Mouse (Mus musculus) neural tube, embryonic 11.5 days (tissue): ENCODE measurements around the gene 4930467E23Rik. TPM values are rescaled to one million over a fixed set of nuclear protein-coding genes. Genes with fewer than 3 reads are reported as not detected.
"Not testable (repeated sequence)": the region's sequence is repeated elsewhere in the genome, so short reads cannot be mapped to it uniquely, and the experiment has no call there.

Source experiments
- ATAC-seq: fragments of 200-750 bp; cut with Nextera tagmentation; 2 replicates; pipeline ENCODE4 v1.8.0; 2017; ENCODE audit warnings: moderate number of reproducible peaks, mild to moderate bottlenecking, moderate TSS enrichment, moderate library complexity; ENCODE audit not compliant: insufficient read depth, low FRiP score, low TSS enrichment
- DNase-seq: peaks from one replicate; pipeline ENCODE4 v3.0.0-alpha.2; 2015; ENCODE audit warnings: low spot score
- H3K27ac ChIP-seq: fragments of 300-500 bp; sonication (generic); 2 replicates; pipeline ENCODE4 v1.5.1; 2014; ENCODE audit warnings: low read depth, mild to moderate bottlenecking, low read length
- H3K27me3 ChIP-seq: fragments of 300-500 bp; sonication (generic); 2 replicates; pipeline ENCODE4 v1.6.1; 2014; ENCODE audit warnings: mild to moderate bottlenecking, low read length, mixed read lengths; ENCODE audit not compliant: control insufficient read depth, insufficient read depth
- H3K36me3 ChIP-seq: fragments of 300-500 bp; sonication (generic); 2 replicates; pipeline ENCODE4 v1.6.1; 2014; ENCODE audit warnings: mild to moderate bottlenecking, low read length, moderate library complexity, mixed read lengths; ENCODE audit not compliant: control insufficient read depth, insufficient read depth
- H3K4me1 ChIP-seq: fragments of 300-500 bp; sonication (generic); 2 replicates; pipeline ENCODE4 v1.6.1; 2014; ENCODE audit warnings: low read length, mixed read lengths; ENCODE audit not compliant: control insufficient read depth, insufficient read depth
- H3K4me2 ChIP-seq: fragments of 300-500 bp; sonication (generic); 2 replicates; pipeline ENCODE4 v1.6.1; 2014; ENCODE audit warnings: low read depth, mild to moderate bottlenecking, moderate library complexity
- H3K4me3 ChIP-seq: fragments of 300-500 bp; sonication (generic); 2 replicates; pipeline ENCODE4 v1.5.1; 2014; ENCODE audit warnings: low read depth, low read length
- H3K9ac ChIP-seq: fragments of 300-500 bp; sonication (generic); 2 replicates; pipeline ENCODE4 v1.6.1; 2014; ENCODE audit warnings: mild to moderate bottlenecking, low read length
- H3K9me3 ChIP-seq: fragments of 300-500 bp; sonication (generic); 2 replicates; pipeline ENCODE4 v1.6.1; 2016; ENCODE audit warnings: low read length; ENCODE audit not compliant: control insufficient read depth
- WGBS: fragments of 180-500 bp; shearing (Covaris S2); extraction: QIAGEN DNeasy Blood & Tissue Kit; methylation state at CpG from one replicate; pipeline ENCODE4 v1.1.7; 2014; 5-methylcytosine and 5-hydroxymethylcytosine counted together
- polyA plus RNA-seq: library from polyadenylated mRNA; unstranded; fragments of >200 nt; fragmentation: Nextera tagmentation; extraction: Ambion mirVana; gene quantifications from 2 replicates; pipeline ENCODE4 v1.2.1, GENCODE M21; 2014

The 4930467E23Rik gene
- polyA plus RNA-seq, 1 experiment from 2014 or later, result not detected

DNA sequence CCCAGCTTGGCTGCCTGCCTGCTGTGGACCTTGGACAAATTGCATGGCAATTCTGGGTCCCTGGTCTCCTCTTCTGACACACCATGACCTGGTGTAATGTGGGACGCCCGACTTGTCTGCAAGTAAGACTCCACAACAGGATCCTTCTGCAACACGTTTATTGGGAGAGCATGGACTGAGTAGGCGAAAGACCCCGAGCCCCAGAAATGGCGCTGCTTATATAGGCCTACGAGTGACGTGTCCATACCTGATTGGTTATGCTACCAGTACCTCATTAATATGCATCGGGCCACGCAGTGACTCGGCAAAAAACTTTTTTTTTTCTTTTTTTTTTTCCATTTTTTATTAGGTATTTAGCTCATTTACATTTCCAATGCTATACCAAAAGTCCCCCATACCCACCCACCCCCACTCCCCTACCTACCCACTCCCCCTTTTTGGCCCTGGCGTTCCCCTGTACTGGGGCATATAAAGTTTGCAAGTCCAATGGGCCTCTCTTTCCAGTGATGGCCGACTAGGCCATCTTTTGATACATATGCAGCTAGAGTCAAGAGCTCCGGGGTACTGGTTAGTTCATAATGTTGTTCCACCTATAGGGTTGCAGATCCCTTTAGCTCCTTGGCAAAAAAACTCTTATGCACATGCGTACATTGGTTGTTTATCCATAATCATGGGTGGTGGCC lies 21.5 kb upstream of the 4930467E23Rik start:
- not testable (repeated sequence) for H3K9ac ChIP-seq, H3K4me2 ChIP-seq, H3K36me3 ChIP-seq, H3K9me3 ChIP-seq, H3K27me3 ChIP-seq, DNase-seq, H3K4me3 ChIP-seq, H3K4me1 ChIP-seq, H3K27ac ChIP-seq
- 83% methylated on average over 13 of the region's 15 CpGs for WGBS
- ATAC-seq, result peak; percentile 70

DNA sequence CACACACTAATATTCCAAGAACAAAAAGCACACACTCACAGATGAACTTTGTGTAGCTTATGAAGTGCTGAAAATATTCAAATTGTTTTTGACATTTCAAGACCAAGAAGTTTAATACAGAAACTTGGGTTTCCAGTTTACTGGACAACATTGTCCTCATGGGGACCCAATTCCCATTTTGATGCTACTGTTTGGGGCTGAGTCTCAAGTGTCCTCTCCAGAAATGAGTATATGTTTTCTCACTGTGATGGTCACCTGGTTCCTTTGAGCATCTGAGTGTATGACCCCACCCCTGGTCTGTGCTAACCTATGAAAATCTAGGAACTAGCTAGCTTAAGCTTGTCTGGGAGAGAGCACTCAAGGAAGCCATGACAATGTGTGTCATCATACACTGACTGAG lies 20.4 kb upstream of the 4930467E23Rik start:
- not testable (repeated sequence) for DNase-seq, H3K27ac ChIP-seq, H3K9me3 ChIP-seq, H3K4me2 ChIP-seq, H3K4me1 ChIP-seq, H3K4me3 ChIP-seq, H3K36me3 ChIP-seq, ATAC-seq, H3K27me3 ChIP-seq, H3K9ac ChIP-seq

DNA sequence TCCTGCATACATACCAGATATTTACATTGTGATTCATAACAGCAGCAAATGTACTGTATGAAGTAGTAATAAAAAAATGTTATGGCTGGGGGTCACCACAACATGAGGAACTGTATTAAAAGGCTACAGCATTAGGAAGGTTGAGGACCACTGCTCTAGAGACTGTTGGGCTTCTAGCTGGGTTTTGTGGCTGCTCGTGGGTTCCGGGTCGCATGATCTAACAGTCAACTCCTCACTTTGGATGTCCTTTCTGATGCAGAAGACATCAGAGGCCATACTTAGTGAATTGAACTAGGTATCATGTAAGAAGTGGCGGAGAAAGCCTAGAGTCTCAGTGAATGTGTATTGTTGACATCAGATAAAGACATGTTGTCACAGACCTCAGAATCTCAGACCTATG lies 19.9 kb upstream of the 4930467E23Rik start:
- WGBS, result 91% methylated on average over 4 of the region's 4 CpGs
- H3K4me2 ChIP-seq, H3K4me1 ChIP-seq, H3K36me3 ChIP-seq, DNase-seq, H3K4me3 ChIP-seq, H3K27ac ChIP-seq, H3K27me3 ChIP-seq, H3K9ac ChIP-seq, H3K9me3 ChIP-seq, ATAC-seq: not testable (repeated sequence)

DNA sequence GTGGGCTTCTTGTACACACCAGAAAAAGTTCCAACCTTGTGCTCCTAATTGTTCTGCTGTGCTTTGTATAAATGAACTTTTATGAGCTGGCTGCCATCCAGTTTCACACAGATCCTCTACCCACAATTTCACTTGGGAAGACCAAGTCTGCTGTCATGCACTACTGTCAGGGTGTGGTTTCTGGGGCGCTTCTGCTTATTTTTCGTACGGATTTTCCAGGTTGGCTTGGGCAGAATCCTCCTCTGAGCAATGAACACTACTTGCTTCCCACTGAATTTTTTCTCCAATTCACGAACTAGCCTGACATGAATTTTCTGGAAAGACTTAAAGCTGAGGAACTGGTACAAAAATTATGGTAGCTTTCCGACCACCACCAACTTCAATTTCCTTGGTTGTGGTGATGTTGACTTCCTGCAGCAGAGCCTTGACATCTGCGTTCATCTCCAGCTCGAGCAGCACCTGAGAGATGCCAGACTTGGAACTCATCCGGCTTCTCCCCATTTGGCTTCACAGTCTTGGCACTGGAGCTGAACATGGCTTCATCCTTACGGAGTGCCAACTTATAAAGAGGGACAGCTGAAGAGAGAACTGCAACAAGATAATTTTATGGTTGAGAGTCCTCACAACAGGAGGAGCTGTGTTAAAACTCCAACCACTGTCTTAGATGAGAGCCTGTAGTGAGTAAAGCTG lies 18.1 kb upstream of the 4930467E23Rik start:
- H3K27ac ChIP-seq, H3K36me3 ChIP-seq, H3K4me1 ChIP-seq, DNase-seq, H3K4me3 ChIP-seq, H3K9me3 ChIP-seq, H3K4me2 ChIP-seq, H3K9ac ChIP-seq, H3K27me3 ChIP-seq: not testable (repeated sequence)
- ATAC-seq, result peak; percentile 58; the same call in 1 of the 2 replicates
- 91% methylated on average over 5 of the region's 9 CpGs for WGBS

DNA sequence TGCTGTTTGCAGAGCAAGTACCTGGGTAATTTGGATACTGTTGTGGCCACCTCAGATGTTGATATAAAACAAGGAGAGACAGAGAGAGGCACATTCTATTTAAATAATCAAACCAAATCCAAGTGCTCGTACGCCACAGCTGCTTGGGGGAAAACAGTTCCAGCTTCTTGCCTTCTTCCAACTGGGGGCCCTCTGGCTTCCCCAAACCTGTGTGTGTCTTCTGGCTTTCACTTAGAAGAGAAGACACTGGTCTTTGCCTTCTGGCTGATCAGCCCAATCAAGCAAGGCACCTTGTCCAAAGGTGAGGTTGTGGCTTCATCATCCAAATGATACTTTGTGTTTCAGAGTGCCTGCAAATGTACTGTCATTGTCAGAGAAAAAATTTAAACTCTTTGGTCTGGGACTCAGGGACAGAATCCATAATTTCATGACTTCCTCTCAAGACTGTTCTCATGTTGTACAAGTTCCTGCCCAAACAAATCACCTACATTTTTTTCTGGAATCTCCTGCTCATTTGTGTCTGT lies 17.1 kb upstream of the 4930467E23Rik start:
- not testable (repeated sequence) for H3K9ac ChIP-seq, DNase-seq, H3K27ac ChIP-seq, H3K36me3 ChIP-seq, H3K27me3 ChIP-seq, H3K9me3 ChIP-seq, H3K4me2 ChIP-seq, ATAC-seq, H3K4me3 ChIP-seq, H3K4me1 ChIP-seq
- 71% methylated on average over 2 of the region's 2 CpGs for WGBS

DNA sequence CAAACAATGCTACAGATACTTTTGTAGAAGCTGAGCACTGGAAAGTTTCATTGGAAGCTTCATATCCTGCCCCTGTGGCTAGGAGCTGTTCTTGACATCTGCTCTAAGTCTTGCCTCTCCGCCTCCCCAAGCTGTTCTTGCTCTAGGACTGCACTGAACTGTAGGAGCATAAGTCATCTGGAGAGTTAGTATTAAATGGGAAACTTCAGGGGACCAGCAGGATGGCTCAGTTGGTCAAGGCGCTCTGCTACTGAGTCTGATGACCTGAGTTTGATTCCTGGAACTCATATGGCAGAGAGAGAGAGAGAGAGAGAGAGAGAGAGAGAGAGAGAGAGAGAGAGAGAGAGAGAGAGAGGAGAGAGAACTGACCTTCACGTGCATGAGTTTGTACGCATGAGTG lies 16.6 kb upstream of the 4930467E23Rik start:
- not testable (repeated sequence) for H3K27me3 ChIP-seq, H3K27ac ChIP-seq, H3K36me3 ChIP-seq, H3K9ac ChIP-seq, H3K4me2 ChIP-seq, DNase-seq, H3K4me3 ChIP-seq, ATAC-seq, H3K9me3 ChIP-seq, H3K4me1 ChIP-seq
- WGBS, result 78% methylated on average over 4 of the region's 4 CpGs

DNA sequence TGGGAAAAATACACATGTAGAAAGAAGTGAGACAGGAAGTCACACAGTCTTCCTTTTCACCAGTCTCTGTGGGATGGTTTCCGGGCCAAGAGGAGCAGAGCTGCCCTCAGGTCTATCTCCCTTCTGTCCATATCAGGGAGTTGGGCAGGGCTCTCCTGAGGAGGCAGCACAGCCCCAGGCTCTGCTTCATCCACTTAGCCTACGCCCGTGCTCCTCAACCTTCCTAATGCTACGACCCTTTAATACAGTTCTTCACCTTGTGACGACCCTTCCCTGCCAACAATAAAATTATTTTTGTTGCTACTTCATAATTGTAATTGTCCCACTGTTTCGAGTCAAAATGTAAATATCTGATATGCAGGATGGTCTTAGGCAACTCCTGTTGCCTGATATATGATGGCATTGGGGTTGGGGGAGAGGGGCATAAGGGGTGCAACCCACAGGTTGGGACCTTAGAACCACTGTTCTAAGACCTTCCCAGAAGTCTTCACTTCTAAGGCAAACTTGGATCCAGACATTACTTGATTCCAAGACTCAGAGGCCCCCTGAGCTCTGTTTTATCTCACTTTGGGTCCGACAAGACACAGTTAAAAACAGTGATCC lies 16.0 kb upstream of the 4930467E23Rik start:
- WGBS, result 88% methylated on average over 6 of the region's 7 CpGs
- not testable (repeated sequence) for H3K27me3 ChIP-seq
- 0 out of 2 replicates have a peak, but pooled peaks have one; percentile 61 for ATAC-seq

DNA sequence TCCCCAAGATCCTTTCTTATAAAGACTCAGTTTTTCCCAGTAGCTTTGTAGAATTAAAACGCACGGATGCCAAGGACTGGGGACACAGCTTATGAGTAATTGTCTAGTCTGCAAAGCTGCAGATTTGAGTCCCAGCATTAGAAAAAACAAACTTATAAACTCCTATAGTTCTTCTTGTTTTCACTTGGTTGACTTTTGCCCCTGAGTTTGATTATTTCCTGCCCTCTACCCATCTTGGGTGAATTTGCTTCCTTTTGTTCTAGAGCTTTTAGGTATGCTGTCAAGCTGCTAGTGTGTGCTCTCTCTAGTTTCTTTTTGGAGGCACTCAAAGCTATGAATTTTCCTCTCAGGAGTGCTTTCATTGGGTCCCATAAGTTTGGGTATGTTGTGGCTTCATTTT lies 14.9 kb upstream of the 4930467E23Rik start:
- H3K4me3 ChIP-seq, H3K9me3 ChIP-seq, H3K4me2 ChIP-seq, H3K27ac ChIP-seq, ATAC-seq, H3K36me3 ChIP-seq, DNase-seq, H3K27me3 ChIP-seq, H3K9ac ChIP-seq, H3K4me1 ChIP-seq: not testable (repeated sequence)
- WGBS, result 88% methylated on average over 2 of the region's 2 CpGs

More for the DNA sequence above, 16.0 kb upstream of the 4930467E23Rik start:
- H3K4me1 ChIP-seq, H3K4me2 ChIP-seq, H3K9me3 ChIP-seq, DNase-seq, H3K4me3 ChIP-seq, H3K27ac ChIP-seq, H3K9ac ChIP-seq, H3K36me3 ChIP-seq: not testable (repeated sequence)
